Comparison of ENCODE assay signal across 7 mouse cellular contexts in the genomic region with DNA sequence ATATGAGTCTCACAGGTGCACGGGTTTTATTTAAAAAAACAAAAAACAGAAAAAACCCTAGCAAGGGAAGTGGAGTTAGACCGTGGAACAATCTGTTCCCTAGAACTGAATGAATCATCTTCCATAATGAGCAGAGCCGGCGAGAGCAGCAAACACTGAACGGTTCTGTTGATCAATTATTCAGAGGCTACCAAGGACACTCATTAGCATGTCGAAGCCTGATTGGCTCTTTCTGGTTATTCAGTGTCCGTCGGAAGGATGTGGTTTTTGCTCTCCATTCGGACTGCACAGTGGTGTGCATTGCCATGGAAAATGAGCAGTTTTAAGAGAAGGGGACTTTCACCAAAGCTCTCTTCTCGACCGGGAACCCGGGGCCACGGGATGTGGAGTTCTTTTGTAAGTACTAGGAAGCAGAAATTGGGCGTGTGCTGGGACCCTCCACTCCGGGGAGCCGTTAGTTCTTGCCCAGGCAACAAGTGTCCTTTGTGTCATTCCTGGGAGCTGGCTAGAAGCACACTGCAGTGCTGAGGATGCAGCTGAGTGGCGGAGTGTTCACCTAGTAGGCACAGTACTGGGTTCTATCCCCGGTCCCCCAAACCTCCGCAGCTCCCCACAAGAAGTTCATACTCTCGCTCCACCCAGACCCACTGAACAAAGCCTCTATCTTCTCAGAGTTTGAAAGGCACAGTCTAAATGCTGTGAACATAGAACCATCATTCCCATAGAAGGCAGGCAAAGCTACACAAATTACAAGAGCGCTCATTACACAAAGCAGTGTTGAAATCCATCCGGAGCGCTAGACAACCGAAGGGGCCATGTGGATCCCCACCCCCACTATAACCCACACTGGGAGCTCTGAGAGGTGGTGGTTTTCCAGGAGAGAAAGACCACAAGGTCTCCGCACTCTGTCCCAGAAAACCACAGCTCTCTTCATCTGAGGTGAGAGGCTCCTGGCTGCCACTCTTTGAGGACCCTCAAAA.
DNase-seq lines count a peak whose midpoint lies in the region; ATAC-seq and TF ChIP-seq lines count a peak whose summit lies in the region.

No protein-coding gene starts in this region.

- H3K4me1 ChIP-seq in forebrain, embryonic 10.5 days: peaks cover 18% of the 10 kb centered on the region
- H3K4me1 ChIP-seq in liver, embryonic 12.5 days: peaks cover 51% of the 10 kb centered on the region
- peaks cover 11% of the 10 kb centered on the region; the same call in 1 of the 2 replicates for H3K4me1 ChIP-seq in olfactory bulb, adult 2 months (ENCODE audit: control insufficient read depth, insufficient read depth, low read length)

- TF ChIP-seq CTCF in olfactory bulb, adult 2 months (IDR thresholded peaks at IDR 0.05; ENCODE audit: insufficient read depth, low read depth, low read length): no peak

- 55% methylated on average over 25 of the region's 25 CpGs for WGBS in forebrain, embryonic 10.5 days
- 33% methylated on average over 25 of the region's 25 CpGs for WGBS in liver, embryonic 12.5 days (ENCODE audit: insufficient replicate concordance)
- 16% methylated on average over 25 of the region's 25 CpGs for WGBS in olfactory bulb, adult 2 months

- peak overlapping the region; percentile 49 for H3K9ac ChIP-seq in liver, embryonic 12.5 days

- ATAC-seq in liver, embryonic 12.5 days: peak; percentile 81

- no peaks in the 10 kb centered on the region for H3K36me3 ChIP-seq in forebrain, embryonic 10.5 days (replicated peaks)
- H3K36me3 ChIP-seq in liver, embryonic 12.5 days: no peaks in the 10 kb centered on the region

- H3K9me3 ChIP-seq in forebrain, embryonic 10.5 days: no peaks in the 10 kb centered on the region
- H3K9me3 ChIP-seq in liver, embryonic 12.5 days (replicated peaks): no peaks in the 10 kb centered on the region

- peak overlapping the region; percentile 39 for H3K4me3 ChIP-seq in forebrain, embryonic 10.5 days
- peak overlapping the region; percentile 40 for H3K4me3 ChIP-seq in liver, embryonic 12.5 days
- 0 out of 2 replicates have a peak overlapping the region, but pooled peaks have one; percentile 0 for H3K4me3 ChIP-seq in olfactory bulb, adult 2 months (ENCODE audit: insufficient read depth, low read depth, low read length)

- peak; percentile 87 for DNase-seq in R1 (ENCODE audit: low read depth, low spot score)
- peak; percentile 88 for DNase-seq in brain, adult 2 months (ENCODE audit: low read depth, low spot score)
- peak; percentile 52 for DNase-seq in forebrain, embryonic 10.5 days (ENCODE audit: extremely low spot score, low spot score)
- DNase-seq in kidney, postnatal 25 days: peak; percentile 20 to 45
- no peak for DNase-seq in spleen, postnatal 36 days (ENCODE audit: low spot score in 2 of 2)

- H3K27ac ChIP-seq in forebrain, embryonic 10.5 days: peak overlapping the region; percentile 85
- peak overlapping the region; percentile 67 for H3K27ac ChIP-seq in liver, embryonic 12.5 days
- H3K27ac ChIP-seq in olfactory bulb, adult 2 months (ENCODE audit: insufficient read depth, low read depth, low read length): peak overlapping the region; percentile 74

- H3K27me3 ChIP-seq in forebrain, embryonic 10.5 days (ENCODE audit: poor library complexity, severe bottlenecking): no peaks in the 10 kb centered on the region
- 0 out of 2 replicates have a peak, but pooled peaks cover 4% of the 10 kb centered on the region for H3K27me3 ChIP-seq in liver, embryonic 12.5 days (replicated peaks)

- TF ChIP-seq POLR2A in olfactory bulb, adult 2 months (IDR thresholded peaks at IDR 0.05; ENCODE audit: insufficient read depth, low read depth, low read length): no peak

- peak overlapping the region; percentile 64 for H3K4me2 ChIP-seq in liver, embryonic 12.5 days

Comparison
In these comparisons a context has a peak if more than half of its experiments do, and no peak if none do; other contexts are left out.
1. DNase-seq: peak in R1 (single experiment), brain, adult 2 months (single experiment), forebrain, embryonic 10.5 days (single experiment) and kidney, postnatal 25 days (2 of 2); none in spleen, postnatal 36 days (0 of 2).
2. Peak in every context shown above with its lines, with median percentiles within 50 percentile points of each other: H3K27ac ChIP-seq and H3K4me3 ChIP-seq.